Mouse (Mus musculus): ENCODE results near the gene Hspb7.
A peak's percentile ranks its signal among the peaks of the same experiment; 100 is the strongest.

Gene Hspb7

DNA sequence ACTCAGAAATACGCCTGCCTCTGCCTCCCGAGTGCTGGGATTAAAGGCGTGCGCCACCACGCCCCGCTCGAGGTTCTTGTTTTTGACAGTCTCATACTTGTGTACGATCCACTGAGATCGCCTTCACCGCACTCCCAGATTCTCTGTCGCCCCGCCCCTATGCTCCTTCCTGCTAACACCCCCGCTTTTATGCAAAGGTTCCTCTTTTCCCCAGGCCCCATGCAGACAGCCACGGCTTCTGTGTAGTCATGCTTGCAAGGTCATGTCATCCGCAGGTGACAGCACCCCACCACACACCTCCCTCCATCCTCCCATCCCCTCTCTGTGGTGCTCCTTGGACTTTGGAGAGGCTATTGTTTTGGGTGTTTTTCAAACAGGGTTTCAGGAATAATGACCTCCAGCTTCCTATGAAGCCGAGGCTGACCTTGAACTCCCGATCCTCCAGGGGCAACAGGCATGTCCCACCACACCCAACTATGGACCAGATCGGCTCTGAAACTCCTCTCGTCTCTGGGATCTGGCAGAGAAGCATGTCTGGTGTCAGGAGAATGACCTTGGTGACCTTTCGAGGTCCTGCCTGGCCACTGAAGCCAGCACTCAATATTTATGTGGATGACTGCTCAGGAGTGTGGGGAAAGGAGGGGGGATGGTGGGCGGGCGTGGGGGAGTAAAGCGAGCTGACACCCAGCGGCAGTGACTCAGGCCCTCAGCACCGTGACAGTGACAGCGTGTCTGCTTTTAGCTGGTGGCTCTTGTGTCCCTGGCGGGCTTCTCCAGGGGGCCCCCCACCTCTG is 984 bp upstream of the Hspb7 start:
- DNase-seq (ENCODE audit: low read depth) = peak; percentile 33

GRCm38 (mm10) chr4:141420886-141421285 is 307 bp downstream of the Hspb7 start:
- DNase-seq (ENCODE audit: low read depth) = no peak

- DNase-seq (ENCODE audit: low read depth) = no peak
Measured at GRCm38 (mm10) chr4:141421423-141421822, 844 bp downstream of the Hspb7 start.

- no peak for DNase-seq (ENCODE audit: low read depth)
Measured at GRCm38 (mm10) chr4:141422841-141423240, 2.3 kb downstream of the Hspb7 start.

DNA sequence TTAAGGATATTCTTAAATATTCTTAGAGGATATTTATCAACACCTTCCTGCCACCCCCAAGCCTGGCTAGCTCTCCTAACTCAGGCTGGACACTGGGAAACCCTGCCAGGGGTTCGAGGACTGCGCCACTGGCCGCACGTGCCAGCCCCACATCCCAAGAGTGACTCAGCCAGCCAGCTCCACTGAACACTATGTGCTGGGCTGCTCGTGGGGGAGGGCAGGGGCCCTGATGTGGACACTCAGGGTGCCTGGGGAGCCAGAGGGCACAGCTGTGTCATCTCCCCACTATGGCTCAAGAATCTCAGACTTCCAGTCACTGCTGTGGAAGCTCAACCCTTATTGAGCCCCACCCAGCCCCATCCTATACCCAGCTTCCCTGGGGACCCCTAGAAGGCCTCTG is 2.7 kb downstream of the Hspb7 start:
- DNase-seq (ENCODE audit: low read depth) = no peak

GRCm38 (mm10) chr4:141423691-141424431 is 3.3 kb downstream of the Hspb7 start:
- no peak for DNase-seq (ENCODE audit: low read depth)

DNA sequence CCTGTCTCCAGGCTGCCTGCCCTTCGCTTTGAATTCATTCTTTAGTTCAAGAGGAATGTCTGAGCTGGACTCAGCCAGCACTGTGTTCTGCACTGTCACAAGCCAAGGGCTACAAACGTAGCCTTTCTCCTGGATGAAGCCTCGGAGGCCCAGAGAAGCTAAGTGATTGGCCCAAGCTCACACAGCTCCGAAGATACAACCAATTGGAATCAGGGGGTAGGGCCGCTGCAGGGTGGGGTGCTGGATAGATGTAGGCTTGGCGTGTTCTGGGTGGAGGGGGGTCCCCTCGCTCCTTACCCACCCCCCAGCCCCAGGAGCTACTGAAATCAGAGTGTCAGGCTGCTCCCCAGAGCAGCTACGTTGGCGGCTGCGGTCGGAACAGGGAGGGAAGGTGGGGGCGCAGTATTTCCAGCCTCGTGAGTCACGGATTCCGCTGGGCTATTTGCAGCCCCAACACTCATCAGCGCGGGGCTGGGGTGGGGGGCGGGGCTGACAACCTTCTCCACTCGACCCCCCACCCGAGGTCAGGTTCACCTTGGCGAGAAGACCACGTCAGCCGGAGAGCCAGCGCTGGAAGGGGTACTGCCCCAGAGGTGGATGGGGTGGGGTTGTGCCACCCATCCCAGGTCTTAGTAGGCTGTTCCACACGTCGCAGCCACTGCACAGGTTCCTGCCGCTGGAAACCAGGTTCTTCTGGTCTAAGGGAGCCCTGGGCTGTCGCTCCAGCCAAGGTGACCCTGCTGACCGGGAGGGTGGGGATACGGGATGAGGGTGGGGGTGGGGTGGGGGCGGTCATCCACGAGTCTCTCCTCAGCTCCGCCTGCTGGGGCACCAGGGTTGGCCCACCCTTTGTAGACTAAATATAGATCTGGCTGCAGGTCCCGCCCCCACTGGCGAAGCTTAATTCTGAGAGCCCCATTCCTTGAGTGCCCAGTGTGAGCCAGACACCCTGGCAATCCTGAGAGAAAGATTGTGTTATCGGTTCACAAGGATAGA is 5.2 kb downstream of the Hspb7 start:
- DNase-seq (ENCODE audit: low read depth) = peak; percentile 75

- no peak for DNase-seq (ENCODE audit: low read depth)
Measured at GRCm38 (mm10) chr4:141426796-141427745, 6.5 kb downstream of the Hspb7 start.

- no peak for DNase-seq (ENCODE audit: low read depth)
Measured at GRCm38 (mm10) chr4:141427921-141428320, 7.3 kb downstream of the Hspb7 start.

DNA sequence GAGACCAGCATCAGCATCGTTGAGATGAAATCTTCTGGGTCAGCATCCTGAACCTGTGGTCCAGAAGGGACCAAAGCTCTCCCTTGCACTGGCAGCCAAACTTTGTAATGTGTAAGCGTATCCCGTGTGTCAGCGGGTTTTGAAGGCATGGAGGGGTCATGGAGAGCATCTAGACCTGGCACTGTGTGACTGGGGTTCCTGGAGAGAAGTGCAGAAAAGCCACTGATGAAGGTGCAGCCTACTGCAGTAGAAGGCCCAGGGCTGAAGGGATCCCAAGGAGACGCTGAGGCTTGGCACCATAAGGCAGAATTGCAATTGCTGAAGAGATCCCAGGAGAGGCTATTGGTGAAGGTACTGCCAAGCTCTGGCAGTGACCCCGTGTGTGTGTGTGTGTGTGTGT is 8.8 kb downstream of the Hspb7 start:
- no peak for DNase-seq (ENCODE audit: low read depth)

- DNase-seq (ENCODE audit: low read depth) = no peak
Measured at GRCm38 (mm10) chr4:141429847-141430246, 9.3 kb downstream of the Hspb7 start.

DNA sequence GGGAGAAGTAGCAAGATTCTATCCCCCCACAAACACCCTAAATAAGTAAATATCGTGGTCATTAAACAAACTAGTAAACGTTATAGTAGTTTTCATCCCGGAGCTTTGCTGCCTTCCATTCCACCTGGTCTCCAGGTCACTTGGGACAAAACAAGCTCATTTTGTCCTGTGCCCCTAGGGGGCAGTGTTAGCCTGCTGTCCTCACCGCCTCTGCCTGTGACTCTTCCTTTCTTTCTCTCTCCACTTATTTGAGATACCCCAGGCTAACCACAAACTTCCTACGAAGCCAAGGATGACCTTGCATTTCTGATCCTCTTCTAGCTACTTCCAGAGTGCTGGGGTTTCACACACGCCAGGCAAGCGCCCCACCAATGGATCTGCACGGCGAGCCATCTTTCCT is 10.4 kb downstream of the Hspb7 start:
- peak; percentile 84 for DNase-seq (ENCODE audit: low read depth)

DNA sequence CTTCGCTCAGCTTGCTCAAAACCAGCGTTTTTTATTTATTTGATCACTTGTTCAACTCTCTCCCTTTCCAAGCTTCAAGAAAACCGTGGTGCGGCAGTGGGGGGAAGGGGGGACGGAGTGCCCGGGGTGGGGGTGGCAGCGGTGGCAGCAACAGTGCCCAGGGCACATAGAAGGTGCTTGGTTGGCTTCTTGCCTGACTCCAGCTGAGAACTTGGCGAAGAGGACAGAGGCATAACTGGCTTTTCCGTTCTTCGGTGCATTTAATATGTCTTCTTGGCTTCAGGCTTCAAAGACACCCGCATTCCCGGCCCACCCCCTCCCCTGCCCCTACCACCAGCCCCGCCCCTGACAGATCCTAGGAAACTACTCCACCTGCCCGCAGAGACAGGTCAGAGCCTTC is 12.1 kb downstream of the Hspb7 start:
- DNase-seq (ENCODE audit: low read depth) = no peak

- no peak for DNase-seq (ENCODE audit: low read depth)
Measured at GRCm38 (mm10) chr4:141433191-141433590, 12.6 kb downstream of the Hspb7 start.

GRCm38 (mm10) chr4:141435974-141436373 is 15.4 kb downstream of the Hspb7 start, which contains the start of gene Srarp:
TSS of gene Srarp (minus strand) at chr4:141436105.
- DNase-seq (ENCODE audit: low read depth) = no peak

GRCm38 (mm10) chr4:141439083-141439803 is 18.7 kb downstream of the Hspb7 start:
- no peak for DNase-seq (ENCODE audit: low read depth)

- DNase-seq (ENCODE audit: low read depth) = no peak
Measured at GRCm38 (mm10) chr4:141440877-141441276, 20.3 kb downstream of the Hspb7 start.

DNA sequence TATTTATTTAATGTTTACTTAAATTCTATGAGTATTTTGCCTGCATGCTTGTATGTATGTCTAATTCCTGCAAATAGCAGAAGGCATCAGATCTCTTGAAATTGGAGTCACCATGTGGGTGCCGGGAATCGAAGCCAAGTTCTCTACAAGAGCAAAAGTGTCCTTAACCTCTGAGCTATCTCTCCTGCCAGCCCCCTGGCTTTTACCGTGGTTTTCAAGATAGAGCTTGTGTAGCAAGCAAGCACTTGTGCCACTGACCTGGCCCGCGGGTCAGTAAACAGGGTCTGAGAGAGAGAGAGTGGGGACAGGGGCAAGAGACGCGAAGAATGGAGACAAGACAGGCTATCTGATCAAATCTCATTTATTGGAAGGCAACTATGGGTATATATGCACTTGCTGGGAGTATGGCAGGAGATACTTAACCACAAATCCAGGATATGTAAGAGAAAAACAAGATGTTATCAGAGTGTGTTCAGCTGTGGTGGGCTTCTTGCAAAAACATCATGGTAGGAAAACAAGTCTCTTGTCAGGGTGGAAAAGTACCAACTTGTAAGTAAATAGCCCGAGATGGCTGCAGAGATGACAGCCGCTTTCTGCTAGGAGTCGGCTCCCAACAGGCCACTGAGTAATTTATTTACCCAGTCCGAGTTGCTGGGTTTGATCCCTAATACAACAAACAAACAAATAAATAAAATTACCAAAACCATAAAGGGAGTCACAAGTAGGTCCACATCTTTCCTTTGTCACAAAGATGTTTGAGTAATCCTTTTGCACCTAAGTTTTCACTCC is 23.3 kb downstream of the Hspb7 start:
- peak; percentile 26 for DNase-seq (ENCODE audit: low read depth)

Data from naive thymus-derived CD4-positive, alpha-beta T cell, adult 2 months (primary cell).